Mouse (Mus musculus) cerebellum, postnatal 10 days (tissue): ENCODE data around the gene Zc2hc1b.

Experiments
- DNase-seq, 2 experiments: peaks; one replicate each; pipeline ENCODE4 v3.0.0; 2021; ENCODE audit warnings: mixed read lengths in 2 of 2

Zc2hc1b gene

DNA sequence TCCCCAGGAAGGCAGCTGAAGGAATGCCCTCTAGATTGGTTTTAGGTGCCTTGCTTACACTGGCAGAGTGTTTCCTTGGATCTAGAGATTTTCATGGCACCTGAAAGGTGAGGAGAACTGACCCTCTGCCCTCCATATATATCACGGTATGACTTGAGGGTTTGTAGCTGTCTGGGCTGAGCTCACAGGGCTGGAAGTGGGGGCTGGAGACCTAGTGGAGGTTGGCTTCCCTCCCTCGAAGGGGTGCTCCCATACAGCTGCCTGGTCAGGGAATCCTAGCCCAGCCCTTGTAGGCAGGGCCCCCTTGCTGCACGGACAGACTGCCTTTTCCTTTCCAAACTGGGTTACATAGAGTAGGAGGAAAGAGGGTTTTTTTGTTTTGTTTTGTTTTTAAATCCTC is 65.0 kb downstream of the Zc2hc1b start:
- no peak for DNase-seq

DNA sequence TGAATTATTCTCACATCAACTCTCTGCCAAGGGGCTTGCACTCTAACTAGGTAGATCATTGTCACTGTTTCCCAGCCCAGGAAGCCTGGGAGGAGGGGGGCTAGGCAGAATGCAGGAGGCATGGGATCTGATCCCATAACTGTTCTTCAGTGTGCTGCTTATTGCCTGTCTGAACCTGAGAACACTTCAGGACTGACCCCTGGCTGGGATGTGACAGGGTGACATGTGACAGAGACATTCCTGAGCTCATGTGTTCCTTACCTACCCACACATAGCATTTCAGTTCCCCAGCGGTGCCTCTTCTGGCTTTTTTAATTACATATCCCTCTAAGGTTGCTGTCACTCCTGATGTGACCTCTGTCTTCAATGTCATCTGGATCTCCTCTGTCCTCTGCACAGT is 68.0 kb downstream of the Zc2hc1b start:
- DNase-seq = no peak

DNA sequence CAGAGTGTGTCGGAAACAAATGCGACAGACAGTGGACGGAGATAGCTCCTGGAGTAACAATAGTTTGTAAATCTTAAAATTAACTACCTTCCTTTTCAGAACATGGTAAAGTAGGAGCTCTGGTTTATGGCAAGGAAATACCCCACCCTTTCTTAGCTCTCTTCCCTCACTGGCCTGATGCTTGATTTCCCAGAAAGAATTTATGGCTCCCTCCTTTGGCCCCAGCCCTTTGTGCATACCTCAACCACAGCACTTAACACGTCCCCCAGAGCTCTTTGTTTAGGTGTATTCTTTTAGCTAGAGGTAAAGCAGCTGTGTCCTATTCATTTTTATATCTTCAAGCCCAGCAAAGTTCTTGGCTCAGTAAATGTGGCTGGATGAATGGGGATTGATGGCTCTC is 69.0 kb downstream of the Zc2hc1b start:
- DNase-seq = no peak

DNA sequence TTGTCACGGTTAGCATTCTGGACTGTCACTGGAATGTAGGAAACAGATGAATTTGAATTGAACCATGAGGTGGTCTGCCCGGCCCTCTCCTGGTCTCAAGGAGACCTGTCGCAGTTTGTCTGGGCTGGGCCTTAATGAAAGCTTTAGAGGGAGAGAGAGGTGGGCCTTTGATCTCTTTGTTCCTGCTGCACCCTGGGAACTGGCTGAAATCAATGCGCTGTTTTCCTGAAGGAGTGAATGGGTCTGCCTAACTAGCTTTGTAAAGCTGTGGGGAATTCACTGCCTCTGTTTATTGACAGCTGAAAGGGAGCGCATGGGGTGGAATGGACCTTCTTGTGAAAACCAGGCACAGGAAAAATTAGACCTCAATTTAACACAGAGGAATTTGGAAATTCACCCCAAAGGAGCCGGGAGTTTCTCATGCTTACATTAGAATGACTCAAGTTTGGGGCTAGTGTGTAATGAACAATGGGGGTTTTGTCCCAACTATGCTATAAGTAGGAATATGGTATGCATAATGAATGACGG is 69.7 kb downstream of the Zc2hc1b start:
- DNase-seq = no peak

DNA sequence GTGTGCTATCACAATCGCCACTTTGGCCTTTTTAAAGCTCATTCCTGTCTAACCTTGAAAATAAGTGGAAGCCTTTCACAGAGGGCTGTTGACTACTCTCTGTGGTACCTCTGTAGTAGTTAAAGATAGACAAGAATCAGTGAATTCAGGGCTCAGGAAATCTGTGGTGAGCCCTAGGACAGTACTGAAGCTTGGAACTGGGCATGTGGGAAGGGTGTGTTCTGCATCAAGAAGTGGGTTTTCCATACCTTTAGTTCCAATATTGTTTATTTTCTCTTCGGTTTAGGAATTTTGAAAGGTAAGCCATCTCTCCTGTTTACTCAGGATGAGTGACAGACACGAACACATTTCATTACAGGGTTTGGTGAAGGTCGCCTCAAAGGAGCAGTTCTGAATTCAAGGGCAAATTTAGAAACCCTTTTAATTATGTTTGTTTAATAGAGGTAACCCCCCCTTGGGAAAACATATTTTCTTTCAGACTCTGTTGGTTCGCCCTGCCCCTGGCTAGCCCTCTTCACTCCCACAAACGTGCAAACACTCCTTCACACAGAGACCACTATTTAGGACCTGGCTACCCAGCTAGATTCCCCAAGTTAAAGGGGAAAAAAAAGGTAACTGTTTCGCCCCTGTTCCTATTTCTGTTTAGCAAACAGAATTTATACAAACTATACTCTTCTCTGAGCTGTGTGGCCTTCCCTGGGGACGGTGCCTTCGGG is 70.8 kb downstream of the Zc2hc1b start:
- DNase-seq = no peak

DNA sequence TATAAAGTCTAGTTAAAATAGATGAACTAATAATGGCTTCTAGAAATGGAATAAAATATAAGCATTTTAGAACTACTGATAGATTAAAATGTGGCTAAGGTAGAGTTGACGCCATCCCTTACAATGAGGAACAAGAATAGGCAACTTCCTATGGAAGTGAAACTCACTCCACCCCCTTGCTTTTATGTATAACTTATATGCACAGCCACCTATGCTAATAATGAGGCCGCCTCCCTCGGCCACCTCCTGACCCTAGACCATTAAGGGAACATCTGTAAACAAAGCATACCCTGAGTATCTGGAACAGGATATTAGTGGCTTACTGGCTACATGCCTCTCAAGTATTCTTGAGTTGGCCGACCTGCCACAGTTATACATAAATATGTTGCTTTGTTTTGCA is 74.0 kb downstream of the Zc2hc1b start:
- no peak for DNase-seq

DNA sequence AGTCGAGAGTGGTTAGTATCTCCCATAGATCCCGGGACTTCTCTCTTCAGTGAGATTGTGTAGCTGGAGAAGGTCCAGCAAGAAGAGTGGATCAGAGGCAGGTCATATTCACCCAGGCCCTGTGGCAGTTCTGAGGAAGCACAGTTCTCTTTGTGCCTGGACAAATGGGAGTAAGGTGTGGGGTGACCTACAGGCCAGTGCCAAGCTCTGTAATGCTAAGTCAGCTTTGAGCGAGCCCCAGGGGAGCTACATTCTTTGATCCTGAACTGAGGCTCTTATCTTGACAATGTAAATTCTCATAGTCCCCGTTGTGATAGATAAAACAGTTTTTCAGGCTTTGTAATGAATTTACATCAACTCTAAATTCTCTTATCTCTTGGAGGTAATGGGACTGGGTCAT is 75.5 kb downstream of the Zc2hc1b start:
- DNase-seq = no peak

DNA sequence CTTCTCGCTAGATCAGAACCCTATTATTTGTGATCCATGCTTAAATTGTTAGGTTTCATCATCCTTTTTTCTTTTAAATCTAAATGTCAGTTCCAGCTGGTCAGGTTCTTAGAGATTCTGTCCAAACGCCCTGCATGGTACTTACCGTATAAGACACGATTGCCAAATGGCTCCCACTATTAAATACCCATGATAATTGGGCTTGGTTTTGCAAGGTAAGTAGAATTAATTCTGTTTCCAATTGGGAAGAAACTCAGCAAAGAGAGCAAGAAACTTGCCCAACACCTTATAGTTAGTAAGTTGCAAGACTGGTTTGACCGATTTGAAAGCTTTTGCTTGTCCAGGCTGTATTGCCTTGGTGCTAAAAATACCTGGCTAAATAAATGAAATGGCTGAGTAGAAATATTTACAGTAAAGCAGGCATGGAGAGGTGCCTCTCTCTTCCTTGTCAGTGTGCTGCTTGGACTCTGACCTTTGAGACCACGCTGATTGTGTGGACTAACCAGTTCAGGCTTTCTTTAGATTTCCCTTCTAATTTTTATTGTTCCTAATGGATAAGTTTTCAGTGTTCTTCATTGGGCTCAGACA is 77.7 kb downstream of the Zc2hc1b start:
- no peak for DNase-seq
